Mouse (Mus musculus) liver, embryonic 16.5 days (tissue): ENCODE measurements around the gene Atg7. TPM values are rescaled to one million over a fixed set of nuclear protein-coding genes. Genes with fewer than 3 reads are reported as not detected.
A peak's percentile ranks its signal among the peaks of the same experiment; 100 is the strongest.

ENCODE experiments used
- ATAC-seq: fragments of 200-750 bp; cut with Nextera tagmentation; 2 replicates; pipeline ENCODE4 v1.8.0; 2017; ENCODE audit warnings: low read depth, mild to moderate bottlenecking, moderate number of reproducible peaks, moderate library complexity
- H3K27ac ChIP-seq: fragments of 300-500 bp; sonication (generic); 2 replicates; pipeline ENCODE4 v1.5.1; 2014; ENCODE audit warnings: mild to moderate bottlenecking, low read length
- H3K27me3 ChIP-seq: fragments of 300-500 bp; sonication (generic); 2 replicates; pipeline ENCODE4 v1.6.1; 2014; ENCODE audit warnings: low read depth, low read length, mixed read lengths; ENCODE audit not compliant: control insufficient read depth, insufficient read depth
- H3K36me3 ChIP-seq: fragments of 300-500 bp; sonication (generic); 2 replicates; pipeline ENCODE4 v1.6.1; 2014; ENCODE audit warnings: mild to moderate bottlenecking; ENCODE audit not compliant: control insufficient read depth, insufficient read depth
- H3K4me1 ChIP-seq: fragments of 300-500 bp; sonication (generic); 2 replicates; pipeline ENCODE4 v1.6.1; 2014; ENCODE audit warnings: low read depth, low read length, mixed read lengths; ENCODE audit not compliant: control insufficient read depth
- H3K4me2 ChIP-seq: fragments of 300-500 bp; sonication (generic); 2 replicates; pipeline ENCODE4 v1.6.1; 2014; ENCODE audit warnings: low read depth, low read length, mixed read lengths
- H3K4me3 ChIP-seq: fragments of 300-500 bp; sonication (generic); 2 replicates; pipeline ENCODE4 v1.5.1; 2014; ENCODE audit warnings: low read depth, mild to moderate bottlenecking, low read length
- H3K9ac ChIP-seq: fragments of 300-500 bp; sonication (generic); 2 replicates; pipeline ENCODE4 v1.6.1; 2014; ENCODE audit warnings: low read depth, low read length
- H3K9me3 ChIP-seq: fragments of 300-500 bp; sonication (generic); replicated peaks from 2 replicates; pipeline ENCODE4 v1.6.1; 2016; ENCODE audit warnings: low read length; ENCODE audit not compliant: control insufficient read depth
- WGBS: fragments of 180-500 bp; shearing (Covaris S2); extraction: QIAGEN DNeasy Blood & Tissue Kit; methylation state at CpG from one replicate; pipeline ENCODE4 v1.1.7; 2014; ENCODE audit not compliant: insufficient replicate concordance; 5-methylcytosine and 5-hydroxymethylcytosine counted together
- polyA plus RNA-seq: library from polyadenylated mRNA; unstranded; fragments of >200 nt; fragmentation: Nextera tagmentation; extraction: Ambion mirVana; gene quantifications from 2 replicates; pipeline ENCODE4 v1.2.1, GENCODE M21; 2015

The Atg7 gene
- polyA plus RNA-seq, 1 experiment from 2014 or later: 13.2 TPM

DNA sequence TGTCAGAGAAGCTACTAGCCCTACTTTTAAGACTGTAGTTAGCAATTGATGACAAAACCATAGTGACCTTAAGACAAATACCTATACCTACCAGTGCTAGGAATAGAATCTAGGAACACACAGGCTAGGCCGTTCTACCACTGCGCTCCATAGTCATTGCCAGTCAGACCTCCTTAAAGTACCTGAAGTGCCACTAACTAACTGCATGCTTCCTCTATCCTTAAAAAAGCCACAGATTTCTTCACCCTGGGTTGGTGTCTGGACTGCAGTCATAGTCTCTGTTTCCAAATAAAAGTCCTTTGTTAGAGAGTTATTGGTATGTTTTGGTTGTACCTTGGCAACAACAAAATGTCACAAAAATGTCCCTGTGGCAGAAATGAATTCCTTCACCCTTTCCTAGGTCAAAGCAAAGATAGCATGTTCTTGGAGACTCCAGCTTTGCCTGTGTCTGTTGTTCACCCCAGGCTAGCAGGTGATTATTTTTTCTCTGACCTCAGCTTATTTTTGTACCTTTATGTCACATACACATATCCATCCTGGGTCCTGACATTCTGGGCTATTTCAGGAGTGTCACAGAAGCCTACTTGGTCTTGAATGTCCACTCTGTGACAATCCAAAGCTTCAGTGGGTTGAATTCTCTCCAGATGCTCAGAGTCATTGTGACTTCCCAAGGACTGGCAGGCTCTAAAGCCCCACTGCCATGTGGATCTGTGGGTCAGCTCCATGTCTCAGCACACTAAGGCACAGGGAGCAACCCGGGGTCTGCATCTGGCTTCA lies 165.9 kb downstream of the Atg7 start:
- H3K27ac ChIP-seq: no peak overlapping the region
- H3K9me3 ChIP-seq: no peaks in the 10 kb centered on the region
- no peak overlapping the region for H3K4me2 ChIP-seq
- no peaks in the 10 kb centered on the region for H3K27me3 ChIP-seq
- 78% methylated on average over 3 of the region's 3 CpGs for WGBS
- no peaks in the 10 kb centered on the region for H3K36me3 ChIP-seq
- ATAC-seq: no peak
- H3K4me1 ChIP-seq: no peaks in the 10 kb centered on the region
- H3K4me3 ChIP-seq: no peak overlapping the region
- no peak overlapping the region for H3K9ac ChIP-seq

DNA sequence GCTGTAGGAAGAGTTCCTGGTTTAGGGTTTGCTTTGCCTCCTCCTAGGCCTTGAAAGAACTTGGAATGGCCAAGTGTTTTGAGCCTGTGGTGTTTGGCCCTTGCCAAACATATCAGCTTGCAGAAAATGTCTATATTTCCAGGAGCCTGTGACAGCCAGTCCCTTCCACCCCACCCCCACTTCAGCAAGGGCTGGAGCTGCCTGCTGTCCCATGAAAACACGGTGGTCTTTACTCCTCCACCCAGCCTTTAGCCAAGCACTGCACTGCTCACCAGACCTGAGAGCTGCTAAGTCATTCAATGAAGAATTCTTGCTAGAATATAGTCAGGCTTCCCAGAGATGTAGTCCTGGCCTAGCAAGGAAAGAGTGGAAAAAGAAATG lies 166.5 kb downstream of the Atg7 start:
- Histone ChIP-seq H3K4me3 (no peak overlapping the region), H3K27me3 (no peaks in the 10 kb centered on the region), H3K36me3 (no peaks in the 10 kb centered on the region), H3K4me1 (no peaks in the 10 kb centered on the region), H3K27ac (no peak overlapping the region), H3K9ac (no peak overlapping the region), H3K9me3 (no peaks in the 10 kb centered on the region), H3K4me2 (no peak overlapping the region)
- WGBS: 50% methylated on average over 1 of the region's 1 CpGs
- ATAC-seq: no peak

DNA sequence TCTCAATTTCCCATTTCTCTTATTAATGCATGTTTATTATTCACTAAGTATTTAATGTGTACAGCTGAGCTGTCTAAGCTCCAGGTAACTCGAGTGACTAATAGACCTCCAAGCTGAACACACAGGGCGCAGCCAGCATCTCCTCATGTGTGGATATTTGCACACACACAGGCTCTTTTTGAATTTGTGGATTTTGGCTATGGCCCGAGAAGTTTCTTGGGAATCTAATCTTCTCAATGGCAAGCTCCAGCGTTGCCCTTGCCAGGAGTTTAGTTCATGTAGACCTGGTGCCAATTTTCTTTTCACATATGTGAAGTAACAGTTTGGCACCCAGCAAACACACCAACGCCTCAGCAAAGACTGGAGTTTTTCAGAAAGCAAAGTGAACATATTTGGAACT lies 169.4 kb downstream of the Atg7 start:
- no peak overlapping the region for H3K4me3 ChIP-seq
- no peaks in the 10 kb centered on the region for H3K27me3 ChIP-seq
- WGBS: 60% methylated on average over 5 of the region's 5 CpGs
- H3K4me1 ChIP-seq: no peaks in the 10 kb centered on the region
- H3K9ac ChIP-seq: no peak overlapping the region
- no peak overlapping the region for H3K4me2 ChIP-seq
- H3K36me3 ChIP-seq: no peaks in the 10 kb centered on the region
- H3K27ac ChIP-seq: no peak overlapping the region
- no peaks in the 10 kb centered on the region for H3K9me3 ChIP-seq
- ATAC-seq: no peak

DNA sequence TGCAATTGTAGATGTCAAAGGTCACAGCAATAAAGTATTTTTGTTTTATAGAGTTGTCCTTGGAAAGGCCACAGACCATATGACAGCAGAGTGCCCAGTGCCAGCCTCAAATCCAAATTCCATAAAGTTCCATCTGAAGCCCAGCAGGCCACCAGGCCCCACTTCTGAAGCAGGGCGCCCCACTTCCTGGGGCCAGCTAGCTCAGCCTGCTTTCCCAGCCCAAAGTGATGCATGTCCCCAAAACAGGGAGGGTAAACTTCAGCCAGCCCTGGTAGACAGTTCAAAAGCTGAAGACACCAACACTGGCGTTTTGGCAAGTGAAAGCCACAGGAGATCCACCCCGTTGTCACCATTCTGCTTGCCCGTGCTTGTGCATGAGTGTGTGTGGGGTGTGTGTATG lies 169.9 kb downstream of the Atg7 start:
- Histone ChIP-seq H3K4me2 (no peak overlapping the region), H3K36me3 (no peaks in the 10 kb centered on the region), H3K9ac (no peak overlapping the region), H3K4me1 (no peaks in the 10 kb centered on the region), H3K9me3 (no peaks in the 10 kb centered on the region), H3K4me3 (no peak overlapping the region), H3K27ac (no peak overlapping the region), H3K27me3 (no peaks in the 10 kb centered on the region)
- 51% methylated on average over 4 of the region's 4 CpGs for WGBS
- no peak for ATAC-seq

DNA sequence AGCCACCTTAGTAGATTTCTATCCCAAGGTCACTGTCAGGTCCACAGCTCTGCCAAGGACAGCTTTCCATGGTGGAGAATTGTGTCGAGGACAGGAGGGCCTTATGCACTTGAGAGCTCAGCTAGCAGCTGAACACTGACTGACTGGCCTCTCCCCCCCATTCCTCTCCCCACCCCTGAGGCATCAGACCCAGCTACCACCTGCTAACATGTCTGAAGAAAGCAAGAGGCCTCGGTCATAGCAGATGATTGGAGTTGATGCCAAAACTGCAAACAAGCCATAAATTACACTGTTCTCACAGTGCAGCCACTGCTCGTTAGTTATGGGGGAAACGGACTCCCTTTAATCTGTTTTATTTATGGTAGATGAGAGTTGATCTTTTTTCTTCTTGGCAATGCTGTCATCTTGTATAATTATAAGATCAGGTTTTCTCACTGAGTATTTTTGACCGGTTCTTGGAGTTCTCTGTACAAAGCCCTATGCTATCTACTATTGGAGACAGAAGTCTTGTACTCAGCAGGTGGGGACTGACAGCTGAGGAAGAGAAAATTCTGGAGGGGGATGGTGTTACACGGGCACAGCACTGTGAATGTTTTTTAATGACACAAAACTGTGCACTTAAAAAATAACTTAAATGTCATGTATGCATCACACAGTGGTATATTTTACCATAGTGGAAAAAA lies 171.4 kb downstream of the Atg7 start:
- 65% methylated on average over 6 of the region's 6 CpGs for WGBS
- H3K9me3 ChIP-seq: no peaks in the 10 kb centered on the region
- no peaks in the 10 kb centered on the region for H3K27me3 ChIP-seq
- no peak overlapping the region for H3K4me3 ChIP-seq
- no peak overlapping the region for H3K27ac ChIP-seq
- no peak overlapping the region for H3K4me2 ChIP-seq
- H3K4me1 ChIP-seq: no peaks in the 10 kb centered on the region; the same call in 1 of the 2 replicates
- H3K9ac ChIP-seq: no peak overlapping the region
- H3K36me3 ChIP-seq: no peaks in the 10 kb centered on the region
- ATAC-seq: no peak

DNA sequence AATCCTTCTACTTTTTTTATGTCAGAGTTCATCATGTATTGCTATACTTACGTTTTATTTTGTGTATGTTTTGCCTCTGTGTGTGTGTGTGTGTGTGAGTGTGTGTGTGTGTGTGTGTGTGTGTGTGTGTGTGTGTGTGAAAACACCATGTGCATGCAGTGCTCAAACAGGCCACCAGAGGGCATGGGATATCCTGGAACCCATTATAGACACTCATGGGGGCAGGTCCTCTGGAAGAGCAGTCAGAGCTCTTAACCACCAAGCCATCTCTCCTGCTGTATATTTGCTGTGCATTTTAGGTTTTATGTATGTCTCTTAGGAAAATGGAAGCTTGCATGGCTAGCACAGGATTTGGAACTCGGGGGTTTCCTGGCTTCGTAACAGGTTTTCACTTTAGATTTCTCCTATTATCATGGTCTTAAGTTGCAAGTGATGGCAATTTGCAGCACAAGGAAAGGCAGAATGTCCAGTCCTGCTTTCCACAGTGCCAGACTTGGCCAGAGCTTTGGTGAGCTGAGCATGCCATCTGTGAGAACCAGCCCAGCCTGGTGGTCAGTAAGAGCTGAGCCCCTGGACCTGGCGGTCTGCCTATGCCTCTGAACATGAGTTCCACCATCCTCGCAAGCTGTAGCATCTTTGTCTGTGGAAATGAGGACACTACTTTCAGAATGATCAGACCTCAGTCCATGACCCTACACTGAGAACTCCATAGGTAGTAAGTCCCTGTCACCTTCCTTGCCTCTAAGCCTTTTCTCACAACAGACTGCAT lies 172.2 kb downstream of the Atg7 start:
- Histone ChIP-seq H3K27me3 (no peaks in the 10 kb centered on the region), H3K4me1 (no peaks in the 10 kb centered on the region; the same call in 1 of the 2 replicates), H3K36me3 (no peaks in the 10 kb centered on the region), H3K4me3 (no peak overlapping the region), H3K9ac (no peak overlapping the region), H3K27ac (no peak overlapping the region), H3K4me2 (no peak overlapping the region), H3K9me3 (no peaks in the 10 kb centered on the region)
- no peak for ATAC-seq
- WGBS: 77% methylated on average over 5 of the region's 5 CpGs

DNA sequence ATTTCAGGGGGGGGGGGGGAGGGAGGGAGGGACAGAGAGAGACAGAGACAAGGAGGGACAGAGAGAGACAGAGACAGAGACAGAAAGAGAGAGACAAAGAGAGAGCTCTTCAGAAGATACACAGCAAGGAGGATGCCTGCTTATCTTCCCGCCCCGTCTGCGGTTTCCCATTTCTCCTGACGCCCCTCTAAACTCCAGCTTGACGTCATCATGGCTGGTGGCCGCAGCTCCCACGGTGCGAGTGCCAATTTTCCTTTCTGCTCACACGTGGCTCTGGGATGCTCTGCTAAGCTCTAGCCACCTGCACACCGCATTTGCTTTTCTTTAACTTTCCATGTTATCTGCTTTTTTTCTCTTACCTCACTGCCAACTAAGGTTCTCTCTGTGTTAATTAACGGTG lies 175.1 kb downstream of the Atg7 start:
- Histone ChIP-seq H3K4me2 (no peak overlapping the region), H3K4me3 (no peak overlapping the region), H3K9ac (no peak overlapping the region), H3K9me3 (no peaks in the 10 kb centered on the region), H3K4me1 (no peaks in the 10 kb centered on the region; the same call in 1 of the 2 replicates), H3K36me3 (no peaks in the 10 kb centered on the region), H3K27ac (no peak overlapping the region), H3K27me3 (no peaks in the 10 kb centered on the region)
- ATAC-seq: no peak
- 6% methylated on average over 11 of the region's 11 CpGs for WGBS

DNA sequence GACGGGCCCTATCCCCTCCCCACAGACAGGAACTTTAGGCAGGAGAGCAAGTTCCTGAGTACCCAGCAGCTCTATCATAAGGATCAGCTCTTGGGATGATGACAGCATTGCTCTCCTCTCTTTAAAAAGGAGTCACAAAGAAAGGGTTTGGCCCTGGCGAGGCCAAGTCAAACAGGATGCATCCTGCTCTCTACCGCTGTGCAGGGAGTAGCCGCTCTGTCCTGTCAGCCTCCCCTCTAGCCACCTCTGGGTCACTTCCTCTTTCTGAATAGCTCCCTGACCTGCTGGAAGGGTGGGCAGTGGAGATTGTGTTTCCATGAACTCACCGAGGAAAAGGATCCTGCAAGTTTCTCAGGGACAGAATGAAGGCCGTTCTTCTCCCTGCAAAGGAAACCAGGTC lies 175.6 kb downstream of the Atg7 start:
- H3K9ac ChIP-seq: no peak overlapping the region
- H3K9me3 ChIP-seq: no peaks in the 10 kb centered on the region
- no peaks in the 10 kb centered on the region; the same call in 1 of the 2 replicates for H3K4me1 ChIP-seq
- 25% methylated on average over 6 of the region's 6 CpGs for WGBS
- H3K4me2 ChIP-seq: no peak overlapping the region
- H3K4me3 ChIP-seq: no peak overlapping the region
- no peaks in the 10 kb centered on the region for H3K27me3 ChIP-seq
- H3K27ac ChIP-seq: no peak overlapping the region
- H3K36me3 ChIP-seq: no peaks in the 10 kb centered on the region
- 0 out of 2 replicates have a peak, but pooled peaks have one; percentile 21 for ATAC-seq
